Mouse (Mus musculus): ENCODE results near the gene 2610507B11Rik.
A peak's percentile ranks its signal among the peaks of the same experiment; 100 is the strongest.
"Not testable (repeated sequence)": the region's sequence is repeated elsewhere in the genome, so short reads cannot be mapped to it uniquely, and the experiment has no call there.

Gene 2610507B11Rik

GRCm38 (mm10) chr11:78261380-78262352 is at the start of gene 2610507B11Rik:
Gene 2610507B11Rik, plus strand, starts transcription at chr11:78261752.
- DNase-seq (ENCODE audit: low spot score in 2 of 2), result peak; percentile 91 to 92

DNA sequence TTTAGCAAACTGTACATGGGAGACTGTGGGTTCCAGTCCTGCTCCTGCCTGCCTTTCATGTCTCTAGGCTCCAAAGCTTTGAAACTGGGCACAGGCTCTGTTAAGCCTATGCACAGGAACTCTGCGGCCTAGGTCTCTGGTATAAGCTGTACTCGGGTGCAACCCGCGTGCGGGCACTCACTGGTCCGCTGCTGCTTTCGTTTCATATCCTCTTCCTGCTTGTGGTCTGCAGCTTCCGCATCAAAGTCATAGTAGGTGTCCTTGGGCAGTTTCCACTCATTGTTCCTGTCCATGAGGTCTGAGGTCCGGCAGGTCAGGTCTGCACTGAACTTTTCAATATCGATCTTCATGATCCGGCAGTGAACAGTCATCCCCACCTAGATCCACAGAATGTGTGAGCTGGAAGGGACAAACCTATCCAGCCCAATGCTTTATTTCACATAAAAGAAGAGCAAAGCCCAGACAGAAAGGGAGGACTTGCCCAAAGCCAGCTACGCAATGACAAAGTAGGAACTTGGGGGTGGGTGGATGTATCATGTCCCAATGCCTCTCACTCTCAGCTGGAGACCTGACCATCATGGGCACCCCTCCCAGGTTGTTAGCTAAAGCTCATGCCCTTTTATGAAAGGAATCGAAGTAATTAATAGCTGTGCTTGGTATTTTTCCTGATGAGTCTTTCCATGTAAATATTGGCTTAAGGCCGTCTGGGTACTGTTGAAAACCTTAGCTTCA is 48.3 kb upstream of the 2610507B11Rik start:
- DNase-seq (ENCODE audit: low spot score in 2 of 2), result no peak

GRCm38 (mm10) chr11:78215709-78216317 is 45.7 kb upstream of the 2610507B11Rik start:
- no peak for DNase-seq (ENCODE audit: low spot score in 2 of 2)

- no peak for DNase-seq (ENCODE audit: low spot score in 2 of 2)
These were observed 38.0 kb upstream of the 2610507B11Rik start for GRCm38 (mm10) chr11:78223586-78223985.

GRCm38 (mm10) chr11:78231518-78231917 is 30.0 kb upstream of the 2610507B11Rik start:
- no peak for DNase-seq (ENCODE audit: low spot score in 2 of 2)

DNA sequence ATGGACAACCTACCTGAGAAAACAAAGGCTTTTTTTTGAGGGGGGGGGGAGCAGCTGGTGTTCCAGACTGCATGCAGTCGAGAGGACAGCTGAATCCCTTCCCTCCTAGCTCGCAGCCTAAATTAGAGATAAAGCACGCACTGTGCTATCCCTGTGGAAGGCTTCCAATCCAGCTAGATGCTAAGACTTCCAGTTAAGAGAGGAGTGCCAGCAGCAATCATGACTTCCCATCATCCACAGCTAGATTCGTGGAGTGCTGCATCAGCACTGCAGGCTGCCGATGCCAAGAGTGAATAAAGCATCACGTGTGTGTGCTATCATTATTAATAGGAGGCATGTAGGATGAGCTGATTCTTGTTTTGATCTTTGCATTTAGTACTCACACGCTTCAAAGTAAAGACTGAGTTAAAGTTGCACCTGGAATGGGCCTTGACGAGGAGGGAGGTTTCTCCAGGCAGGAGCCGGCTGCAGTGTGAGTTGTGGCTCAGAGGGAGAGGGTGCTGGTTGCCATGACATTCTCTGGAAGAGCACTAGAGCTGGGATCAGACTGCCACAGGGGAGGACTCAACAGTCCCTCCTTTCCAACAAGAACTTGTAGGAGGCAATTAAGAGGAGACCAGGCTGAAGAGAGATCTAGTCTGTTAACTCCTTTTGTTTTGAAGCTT is 21.2 kb upstream of the 2610507B11Rik start:
- DNase-seq (ENCODE audit: low spot score in 2 of 2), result peak in 1 of 2 experiments; percentile 26

GRCm38 (mm10) chr11:78245261-78245626 is 16.3 kb upstream of the 2610507B11Rik start:
- DNase-seq (ENCODE audit: low spot score in 2 of 2), result no peak

GRCm38 (mm10) chr11:78245627-78246317 is 15.8 kb upstream of the 2610507B11Rik start, which contains the start of the genes Sdf2 and Supt6:
Gene Sdf2, plus strand, starts transcription at chr11:78245746.
Gene Supt6, minus strand, starts transcription at chr11:78245987.
- DNase-seq (ENCODE audit: low spot score in 2 of 2), result peak; percentile 83 to 94

DNA sequence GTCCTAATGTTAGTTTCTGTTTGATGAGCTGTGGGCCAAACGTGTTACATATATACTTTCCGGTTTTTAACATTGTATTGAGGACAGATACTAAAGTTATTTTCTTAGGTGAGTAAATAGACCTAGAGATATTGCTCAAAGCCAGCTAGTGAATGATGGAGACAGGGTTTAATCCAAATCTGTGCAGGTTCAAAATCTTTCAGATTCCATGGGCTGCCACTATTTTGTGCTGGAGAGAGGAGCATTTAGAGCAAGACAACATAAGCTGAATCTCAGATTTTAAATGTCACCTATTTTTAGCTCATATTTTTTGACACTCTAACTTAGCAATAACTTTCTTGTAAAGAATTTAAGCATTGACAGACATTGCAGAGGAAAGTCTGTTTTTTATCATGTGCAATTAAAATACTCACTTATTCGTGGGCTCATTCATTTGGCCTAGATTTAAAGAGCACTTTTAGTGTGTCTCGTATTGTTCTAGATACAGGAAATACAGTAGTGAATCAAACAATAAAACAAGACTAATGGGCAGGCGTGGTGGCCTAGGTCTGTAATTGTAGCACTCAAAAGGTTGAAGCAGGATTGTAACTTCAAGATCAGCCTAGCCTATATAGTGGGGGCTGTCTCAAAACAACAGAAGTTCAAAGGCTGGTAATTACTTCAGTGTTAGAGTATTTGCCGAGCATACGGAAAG is 15.1 kb upstream of the 2610507B11Rik start:
- no peak for DNase-seq (ENCODE audit: low spot score in 2 of 2)

DNA sequence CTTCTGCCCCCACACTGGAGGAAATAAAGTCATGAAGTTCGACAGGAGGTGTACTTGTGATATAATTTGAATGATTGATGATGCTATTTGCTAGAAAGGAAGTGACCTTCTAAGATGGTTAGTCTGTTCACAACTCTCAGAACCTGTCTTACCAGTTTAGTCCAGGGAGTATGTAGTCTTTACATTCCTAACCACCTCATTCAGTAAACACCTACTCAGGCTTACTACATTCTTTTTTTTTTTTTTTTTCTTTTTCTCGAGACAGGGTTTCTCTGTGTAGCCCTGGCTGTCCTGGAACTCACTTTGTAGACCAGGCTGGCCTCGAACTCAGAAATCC is 14.6 kb upstream of the 2610507B11Rik start:
- no peak for DNase-seq (ENCODE audit: low spot score in 2 of 2)

DNA sequence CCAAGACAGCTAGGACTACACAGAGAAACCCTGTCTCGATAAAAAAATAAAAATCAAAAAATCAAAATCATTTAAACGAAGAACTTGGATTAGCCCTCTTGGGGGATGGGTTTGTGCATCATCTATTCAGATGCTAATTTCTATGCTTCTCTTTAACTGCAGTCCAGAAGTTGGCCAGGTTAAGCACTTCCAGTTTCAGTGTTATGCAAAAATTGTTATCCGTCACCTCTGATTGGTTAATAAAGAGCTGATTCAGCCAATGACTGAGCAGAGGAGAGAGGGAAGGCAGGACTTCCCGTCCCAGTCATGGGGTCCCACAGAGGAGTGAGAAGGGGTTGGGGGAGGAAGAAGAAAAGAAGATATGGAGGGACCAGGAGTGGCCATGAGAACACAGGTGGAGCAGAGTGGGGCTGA is 13.8 kb upstream of the 2610507B11Rik start:
- DNase-seq (ENCODE audit: low spot score in 2 of 2), result no peak

DNA sequence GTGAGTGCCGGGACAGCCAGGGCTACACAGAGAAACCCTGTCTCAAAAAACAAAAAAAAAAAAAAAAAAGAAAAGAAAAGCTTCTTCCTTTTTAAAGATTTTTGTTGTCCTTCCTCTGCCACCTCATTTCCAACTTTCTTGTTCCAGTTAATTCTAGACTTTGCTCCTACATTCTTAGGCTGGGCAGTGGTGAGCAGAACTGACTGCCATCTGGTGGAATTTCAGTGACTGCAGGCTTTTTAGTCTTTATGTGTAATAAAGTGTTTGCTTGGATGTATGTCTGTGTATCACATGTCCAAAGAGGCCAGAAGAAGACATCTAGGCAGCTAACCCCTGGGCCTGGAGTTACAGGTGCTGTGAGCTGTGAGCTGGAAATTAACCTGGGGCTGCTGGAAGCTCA is 4.9 kb upstream of the 2610507B11Rik start:
- no peak for DNase-seq (ENCODE audit: low spot score in 2 of 2)

- DNase-seq (ENCODE audit: low spot score in 2 of 2), result no peak
These were observed 878 bp upstream of the 2610507B11Rik start for GRCm38 (mm10) chr11:78260489-78261258.

DNA sequence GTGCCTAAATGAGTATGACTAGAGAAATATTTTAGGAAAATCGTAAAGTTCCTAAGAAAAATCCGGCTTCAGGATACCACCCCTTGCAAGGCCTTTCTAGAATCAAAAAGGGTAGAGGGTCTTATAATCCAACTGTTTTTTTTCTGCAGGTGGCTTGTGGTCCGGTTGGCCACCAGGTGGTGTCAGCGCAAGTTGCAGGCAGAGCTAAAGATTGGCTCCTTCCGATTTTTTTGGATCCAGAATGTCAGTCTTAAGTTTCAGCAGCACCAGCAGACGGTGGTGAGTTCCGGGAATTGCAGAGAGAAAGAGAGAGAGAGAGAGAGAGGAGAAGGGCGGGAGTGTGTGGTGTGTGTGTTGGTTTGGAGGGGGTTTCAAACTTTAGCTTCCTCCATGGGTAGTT is 998 bp downstream of the 2610507B11Rik start:
- DNase-seq (ENCODE audit: low spot score in 2 of 2), result peak in 1 of 2 experiments; percentile 60

GRCm38 (mm10) chr11:78265571-78265970 is 4.0 kb downstream of the 2610507B11Rik start:
- DNase-seq (ENCODE audit: low spot score in 2 of 2), result no peak

DNA sequence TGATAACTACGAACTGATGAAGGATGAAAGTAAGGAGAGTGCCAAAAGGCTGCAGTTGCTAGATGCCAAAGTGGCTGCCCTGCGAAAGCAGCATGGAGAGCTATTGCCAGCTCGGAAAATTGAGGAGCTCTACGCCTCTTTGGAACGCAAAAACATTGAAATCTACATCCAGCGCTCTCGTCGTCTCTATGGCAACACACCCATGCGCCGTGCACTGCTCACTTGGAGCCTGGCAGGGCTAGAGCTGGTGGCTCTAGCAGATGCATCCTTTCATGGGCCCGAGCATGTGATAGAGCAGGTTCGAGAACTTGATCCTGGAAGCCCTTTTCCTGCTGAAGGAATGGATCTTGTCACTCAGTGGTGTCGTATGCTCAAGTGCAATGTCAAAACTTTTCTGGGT is 10.4 kb downstream of the 2610507B11Rik start:
- no peak for DNase-seq (ENCODE audit: low spot score in 2 of 2)

GRCm38 (mm10) chr11:78275596-78275995 is 14.0 kb downstream of the 2610507B11Rik start:
- DNase-seq (ENCODE audit: low spot score in 2 of 2), result no peak

GRCm38 (mm10) chr11:78276169-78276568 is 14.6 kb downstream of the 2610507B11Rik start:
- not testable (repeated sequence) for DNase-seq (ENCODE audit: low spot score in 2 of 2)

- DNase-seq (ENCODE audit: low spot score in 2 of 2), result no peak
These were observed 17.3 kb downstream of the 2610507B11Rik start for GRCm38 (mm10) chr11:78278853-78279252.

DNA sequence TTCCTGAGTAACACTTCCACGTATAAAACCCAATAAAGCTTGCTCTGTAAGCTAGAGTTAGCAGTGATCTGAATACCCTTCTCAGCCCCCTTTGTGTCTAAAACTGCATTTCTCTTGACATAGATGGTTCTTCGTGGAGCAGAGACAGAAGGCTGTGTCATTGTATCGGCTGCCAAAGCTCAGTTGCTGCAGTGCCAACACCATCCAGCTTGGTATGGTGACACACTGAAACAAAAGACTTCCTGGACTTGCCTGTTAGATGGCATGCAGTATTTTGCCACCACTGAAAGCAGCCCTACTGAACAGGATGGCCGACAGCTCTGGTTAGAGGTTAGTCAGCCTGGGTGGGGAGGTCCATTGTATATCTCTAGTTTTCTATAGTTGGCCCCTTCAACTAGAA is 18.0 kb downstream of the 2610507B11Rik start:
- DNase-seq (ENCODE audit: low spot score in 2 of 2), result no peak

All from urinary bladder, postnatal 4 days (tissue).